Mouse (Mus musculus) embryo, embryonic 11.5 days (tissue): Measurements from ENCODE around the gene Pbp2.

Experiments
- DNase-seq: peaks from one replicate; pipeline ENCODE4 v3.0.0-alpha.2; 2012; ENCODE audit warnings: low read depth, low spot score

The Pbp2 gene

DNA sequence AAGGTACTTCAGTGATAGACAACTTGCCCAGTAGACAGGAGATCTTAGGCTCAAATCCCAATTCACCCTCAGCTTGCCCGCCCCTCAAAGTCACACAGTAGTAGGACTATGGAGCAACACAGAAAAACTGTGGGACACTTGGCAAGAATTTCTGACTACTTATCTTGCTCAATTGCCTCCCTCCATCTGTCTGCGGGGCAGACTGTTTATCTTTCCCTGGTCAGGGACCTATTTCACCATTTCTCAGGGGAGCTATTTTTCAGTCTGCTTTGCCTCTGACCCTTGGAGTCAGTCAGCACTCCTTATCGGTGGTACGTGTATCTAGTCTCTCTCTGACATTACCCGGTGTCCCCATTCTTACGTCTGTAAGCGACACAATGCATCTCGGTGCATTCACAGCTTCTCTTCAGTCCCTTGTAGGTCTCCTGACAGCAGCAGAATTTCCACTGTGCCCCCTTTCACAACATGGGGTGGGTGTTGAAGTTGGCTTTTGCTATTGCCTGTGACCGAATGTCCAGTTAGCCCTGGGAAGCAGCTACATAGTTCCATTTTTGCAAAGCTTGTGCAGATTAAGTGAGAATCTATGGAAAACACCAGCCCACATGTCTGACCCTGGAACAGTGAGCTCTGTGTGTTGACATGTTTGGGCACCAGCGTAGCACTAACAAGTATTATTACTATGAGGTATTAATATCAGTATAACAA lies 7.6 kb downstream of the Pbp2 start:
- DNase-seq, result no peak

DNA sequence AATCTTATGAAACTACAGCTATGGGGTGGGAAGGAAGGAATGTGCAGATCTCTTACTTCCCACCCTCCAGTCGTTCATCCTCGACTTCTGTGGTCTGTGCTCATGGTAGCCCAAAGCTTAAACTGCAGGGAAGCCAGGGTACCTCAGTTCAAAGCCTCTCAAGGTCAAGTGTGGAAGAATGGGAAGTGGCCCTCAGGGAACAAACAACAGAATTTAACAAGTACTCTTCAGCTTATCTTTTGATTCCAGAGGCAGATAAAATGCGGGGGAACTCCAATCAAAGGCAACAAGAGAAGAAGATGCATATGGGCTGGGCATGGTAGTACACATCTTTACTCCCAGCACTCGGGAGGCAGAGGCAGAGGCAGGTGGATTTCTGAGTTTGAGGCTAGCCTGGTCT lies 9.7 kb downstream of the Pbp2 start:
- no peak for DNase-seq

DNA sequence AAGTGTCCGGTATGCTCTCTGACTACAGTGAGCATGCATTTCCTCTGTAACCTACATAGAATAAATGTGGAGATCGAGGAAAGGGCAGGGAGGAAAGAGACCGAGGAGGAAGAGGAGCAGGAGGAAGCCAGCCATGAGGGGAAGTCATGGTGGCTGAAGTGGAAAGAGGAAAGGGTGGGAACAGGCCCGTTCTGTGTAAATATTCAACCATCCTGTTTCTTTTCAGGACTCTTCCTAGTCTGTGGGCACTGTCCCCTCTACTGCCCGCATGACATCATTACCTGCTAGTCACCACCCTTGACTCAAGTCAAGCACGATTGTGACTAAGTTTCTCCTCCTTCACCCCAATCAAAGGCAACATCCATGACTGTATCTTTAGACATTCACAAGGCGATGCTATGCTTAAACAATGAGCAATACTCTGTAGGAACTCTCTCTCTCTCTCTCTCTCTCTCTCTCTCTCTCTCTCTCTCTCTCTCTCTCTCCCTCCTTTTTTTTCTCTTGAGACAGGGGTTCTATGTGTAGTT lies 11.1 kb downstream of the Pbp2 start:
- no peak for DNase-seq

DNA sequence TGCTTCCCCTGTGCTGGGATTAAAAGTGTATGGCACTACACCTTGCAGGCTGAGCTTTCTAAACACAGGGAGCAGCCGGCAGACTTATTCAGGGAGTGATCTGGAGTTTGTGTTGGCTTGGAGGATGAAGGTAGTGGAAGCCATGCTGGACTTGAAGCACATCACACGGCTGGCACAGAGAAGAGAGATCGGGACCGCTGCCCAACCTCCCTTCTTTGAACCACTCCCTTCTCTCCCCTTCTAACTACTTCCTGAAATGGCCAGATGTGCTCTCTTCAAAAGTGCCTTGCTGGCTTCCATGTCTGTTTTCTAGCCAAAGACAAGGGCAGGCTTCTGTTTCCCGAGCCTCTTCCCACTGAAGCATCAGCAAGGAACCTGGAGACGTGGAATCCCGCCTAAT lies 12.6 kb downstream of the Pbp2 start:
- DNase-seq, result no peak

DNA sequence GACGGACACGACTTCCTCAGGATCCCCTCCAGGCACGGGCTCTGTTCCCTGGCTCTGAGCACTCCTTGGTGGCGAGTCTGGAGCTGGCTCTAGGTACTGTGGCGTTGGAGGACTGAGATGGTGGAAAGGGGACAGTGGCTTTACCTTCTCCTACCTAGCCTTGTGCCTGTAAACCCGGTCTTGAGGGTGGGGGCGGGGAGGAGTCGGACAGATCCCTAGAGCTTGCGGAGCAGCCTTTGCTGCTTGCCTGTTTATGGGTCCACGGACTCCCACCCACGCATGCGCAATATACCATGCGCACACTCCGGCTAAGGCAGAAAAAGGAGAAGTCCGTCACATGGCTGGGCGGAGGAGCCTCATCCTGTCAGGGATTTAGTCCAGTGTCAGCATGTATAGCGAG lies 13.9 kb downstream of the Pbp2 start:
- no peak for DNase-seq

DNA sequence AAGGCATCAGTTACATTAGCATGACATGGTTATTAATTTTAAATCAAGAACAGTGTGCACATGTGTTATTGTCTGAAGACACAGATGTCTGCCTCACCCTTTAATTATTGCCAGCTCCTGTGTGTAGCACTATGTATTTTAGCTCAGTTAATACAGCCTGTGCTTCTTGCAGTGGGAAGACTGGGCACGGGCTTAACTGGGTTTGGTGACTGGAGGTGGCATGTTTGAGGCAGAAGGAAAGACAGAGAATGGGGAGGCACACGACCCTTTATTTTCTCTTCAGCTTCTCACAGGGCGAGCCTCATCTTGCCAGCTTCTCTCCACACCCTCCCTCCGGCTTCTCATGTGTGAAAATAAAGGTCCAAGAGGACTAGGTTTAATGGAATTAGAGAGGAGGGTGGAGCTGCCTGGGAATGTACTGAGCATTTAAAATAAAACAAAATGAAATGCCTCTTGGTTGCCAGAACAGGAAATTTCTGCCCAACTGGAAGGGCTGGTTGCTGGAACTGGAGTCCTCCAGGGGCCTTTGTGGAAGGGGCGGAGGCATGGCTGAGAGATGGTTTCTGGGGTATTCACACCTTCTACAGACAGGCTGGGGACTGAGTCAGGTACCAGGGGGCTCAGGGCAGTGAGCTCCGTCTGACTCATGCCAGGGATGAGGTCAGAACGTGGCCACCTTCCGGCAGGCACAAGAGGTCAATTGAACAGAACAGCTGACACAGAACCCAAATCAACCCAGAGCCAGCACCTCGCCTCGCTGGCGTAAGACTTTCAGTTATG lies 14.9 kb downstream of the Pbp2 start:
- no peak for DNase-seq

DNA sequence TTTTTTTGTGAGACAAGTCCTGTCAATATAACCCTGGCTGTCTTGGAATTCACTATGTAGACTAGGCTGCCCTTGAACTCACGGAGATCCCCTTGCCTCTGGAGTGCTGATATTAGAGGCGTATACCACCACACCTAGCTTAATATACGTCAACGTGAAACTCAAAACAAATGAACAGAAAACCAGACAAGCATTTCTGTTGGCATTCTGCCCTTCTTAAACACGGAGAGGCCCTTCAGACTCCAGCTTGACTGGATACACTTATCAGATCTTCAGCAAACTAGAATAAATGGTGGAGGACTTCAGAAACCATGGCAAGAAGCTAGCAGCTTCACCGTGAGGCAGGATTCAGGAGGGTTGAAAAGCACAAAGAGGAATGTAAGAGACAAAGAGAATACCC lies 16.1 kb downstream of the Pbp2 start:
- no peak for DNase-seq

DNA sequence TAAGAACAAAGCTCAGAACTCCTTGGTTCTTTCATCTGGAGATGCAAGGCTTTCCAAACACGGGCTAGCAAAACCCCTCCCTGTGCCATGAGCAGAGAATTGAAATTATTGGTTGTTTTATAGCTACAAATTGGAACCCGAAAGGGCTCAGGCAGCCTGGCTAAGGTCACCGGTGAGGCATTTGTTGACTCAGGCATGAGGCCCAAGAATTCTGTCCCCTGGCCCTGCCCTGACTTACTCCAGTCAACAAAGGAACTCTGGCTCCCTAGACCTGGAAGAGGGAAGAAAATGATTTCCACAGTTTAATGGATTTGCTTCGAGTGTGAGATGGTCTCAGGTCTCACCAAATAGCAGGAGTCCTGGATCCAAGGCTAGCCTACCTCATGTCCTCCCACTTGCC lies 17.8 kb downstream of the Pbp2 start:
- DNase-seq, result no peak

DNA sequence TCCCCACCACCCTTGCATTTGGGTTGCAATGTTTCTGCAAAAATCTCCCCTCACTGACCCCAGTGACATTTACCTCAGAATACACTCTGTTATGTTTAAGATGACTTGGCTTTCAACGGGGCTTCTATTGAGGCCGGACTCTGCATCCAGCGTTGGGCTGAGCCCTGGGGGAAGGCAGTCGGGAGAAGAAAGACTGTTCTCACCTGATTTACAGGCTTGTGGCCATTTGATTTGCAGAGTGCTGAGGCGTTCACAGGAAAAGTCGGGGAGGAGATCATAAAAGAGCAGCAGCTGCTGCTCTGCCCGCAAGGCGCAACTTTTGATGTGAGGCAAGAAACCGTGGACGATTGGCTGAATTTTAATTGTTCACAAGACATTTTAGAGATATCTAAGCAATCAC lies 30.3 kb downstream of the Pbp2 start:
- no peak for DNase-seq

DNA sequence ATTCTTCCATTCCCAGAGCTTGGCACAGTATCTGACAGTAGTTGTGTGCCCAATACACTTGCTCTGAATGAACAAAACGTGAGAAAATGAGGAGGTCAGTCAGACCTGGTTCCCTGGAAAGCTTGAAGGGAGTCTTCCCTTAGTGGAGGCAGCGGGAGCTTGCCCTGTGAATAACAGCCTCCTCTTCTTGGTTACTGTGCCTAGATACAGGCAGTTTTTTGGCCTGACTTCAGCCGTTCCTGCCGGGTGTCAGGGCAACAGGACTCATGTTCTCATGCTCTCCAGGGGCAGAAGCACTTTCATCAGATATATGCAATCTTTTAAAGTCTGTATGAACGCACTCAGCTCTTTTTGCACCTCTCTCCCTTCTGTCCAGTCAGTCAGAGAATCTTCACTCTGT lies 30.9 kb downstream of the Pbp2 start:
- no peak for DNase-seq

DNA sequence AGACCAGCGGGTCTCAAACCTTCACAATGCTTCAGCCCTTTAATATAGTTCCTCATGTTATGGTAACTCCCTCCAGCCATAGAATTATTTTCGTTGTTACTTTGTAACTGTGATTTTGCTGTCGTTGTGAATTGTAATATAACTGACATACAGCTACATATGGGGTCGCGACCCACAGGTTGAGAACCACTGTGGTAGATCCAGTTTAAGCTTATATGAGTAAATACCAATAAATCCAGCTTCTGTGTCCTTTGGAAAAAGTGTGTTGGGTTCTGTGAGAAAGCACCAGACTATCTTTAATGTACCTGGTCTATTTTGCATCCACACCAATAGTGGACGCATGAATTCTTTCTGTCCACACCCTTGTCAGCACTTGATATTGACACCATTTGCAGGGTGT lies 31.9 kb downstream of the Pbp2 start:
- no peak for DNase-seq

DNA sequence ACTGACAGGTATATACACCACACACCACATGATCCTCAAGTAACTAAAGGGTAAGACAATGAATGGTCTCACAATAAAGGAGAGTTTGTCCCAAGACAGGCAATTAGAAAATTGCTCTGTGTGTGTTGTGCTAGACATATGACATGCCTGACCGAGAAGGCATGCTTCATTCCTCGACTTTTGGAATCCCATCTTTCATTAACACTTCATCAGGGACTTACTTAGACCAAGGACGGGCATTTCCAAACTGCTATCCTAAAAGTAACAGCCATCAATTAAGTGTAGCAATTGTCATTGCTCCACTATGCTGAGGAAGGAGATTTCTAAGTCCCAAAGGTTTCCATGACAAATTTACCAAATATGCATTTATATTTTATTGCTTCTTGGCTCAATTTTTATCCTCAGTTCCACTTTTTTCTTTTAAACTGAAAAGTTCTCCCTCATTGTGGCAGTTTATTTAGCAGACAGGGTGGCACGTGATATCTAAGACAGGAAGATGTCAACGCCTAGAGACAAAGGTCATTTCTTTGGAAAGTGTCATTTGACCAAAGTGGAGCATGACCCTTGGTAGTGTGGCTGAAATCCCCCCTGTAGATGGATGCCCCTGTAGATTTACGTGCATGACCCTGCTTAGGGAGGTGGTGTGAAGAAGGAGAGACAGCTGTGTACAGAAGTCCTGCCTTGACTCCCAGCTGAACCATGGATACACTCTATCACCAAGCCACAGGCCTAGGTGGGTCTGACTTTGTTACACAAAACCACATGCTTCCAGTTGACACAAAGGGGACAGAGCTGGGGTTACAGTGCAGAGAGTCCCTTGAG lies 33.5 kb downstream of the Pbp2 start:
- DNase-seq, result no peak

DNA sequence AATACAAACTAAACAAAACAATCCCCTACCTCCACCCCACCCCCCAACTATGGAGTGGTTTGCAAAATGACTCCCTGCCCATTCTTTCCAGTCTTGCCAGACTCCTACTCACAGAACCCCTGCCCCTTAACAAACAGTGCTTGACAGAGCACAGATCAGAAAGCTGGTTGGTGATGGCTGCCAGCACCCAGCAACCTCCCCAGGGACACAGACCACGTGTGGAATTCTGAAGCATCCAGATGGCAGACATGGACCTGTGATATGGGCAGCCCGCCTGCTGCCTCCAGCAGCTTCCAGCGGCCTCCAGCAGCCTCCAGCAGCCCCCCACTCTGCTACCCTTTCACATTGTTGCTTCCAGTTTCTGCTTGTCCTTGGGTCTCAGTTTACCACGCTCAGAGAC lies 35.0 kb downstream of the Pbp2 start:
- no peak for DNase-seq

DNA sequence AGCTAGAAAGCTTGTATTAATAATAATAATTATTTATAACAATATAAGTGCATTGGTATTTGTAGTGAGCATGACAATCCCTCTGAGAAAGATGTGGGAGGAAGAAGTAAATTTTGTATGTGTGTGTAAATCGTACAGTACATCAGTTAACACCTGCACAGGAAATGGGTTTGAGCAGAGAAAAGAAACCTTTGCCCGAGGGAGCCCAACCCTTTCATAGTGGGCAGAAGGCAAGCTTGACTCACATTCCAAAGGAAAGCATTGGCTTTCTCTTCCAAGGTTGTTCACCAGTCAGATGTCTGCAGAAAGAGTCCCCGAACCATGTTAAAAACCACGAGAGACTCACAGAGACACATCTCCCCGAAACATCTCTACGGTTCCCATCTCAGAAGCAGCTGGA lies 37.1 kb downstream of the Pbp2 start:
- DNase-seq, result no peak

DNA sequence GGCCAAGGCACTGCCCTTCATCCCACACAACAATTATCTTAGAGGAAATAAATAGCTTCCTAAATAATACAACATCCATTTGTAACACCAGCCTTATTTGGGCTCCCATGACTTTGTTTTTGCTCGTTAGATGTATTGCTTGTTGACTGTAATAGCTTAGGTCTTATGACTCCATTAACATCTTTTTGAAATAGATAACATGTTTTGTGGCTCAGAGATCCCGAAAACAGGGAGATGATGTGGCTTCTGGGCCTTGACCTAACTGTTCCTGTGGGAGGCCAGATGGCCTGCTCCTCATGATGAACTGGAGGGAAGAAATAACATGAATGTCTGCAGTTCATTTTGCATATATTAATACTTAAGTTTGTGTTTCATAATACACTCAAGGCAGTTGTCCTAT lies 38.4 kb downstream of the Pbp2 start:
- DNase-seq, result no peak

DNA sequence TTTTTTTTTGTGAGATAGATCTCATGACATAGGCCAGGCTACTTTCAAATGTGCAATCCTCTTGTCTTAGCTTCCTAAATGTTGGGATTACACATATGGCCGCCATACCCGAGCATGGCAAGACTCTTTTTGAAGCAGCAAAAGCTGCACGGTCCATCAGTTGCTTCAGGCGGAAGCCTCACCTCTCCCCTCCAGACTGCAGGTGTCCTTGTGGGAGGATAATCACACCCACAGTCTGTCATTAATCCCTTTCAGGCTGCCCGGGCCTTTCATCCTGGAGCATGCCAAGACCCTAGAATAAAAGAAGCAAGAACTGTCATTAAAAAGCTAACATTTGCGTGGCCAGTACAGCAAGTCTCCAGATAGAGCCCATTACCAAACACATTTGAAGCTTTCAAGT lies 40.6 kb downstream of the Pbp2 start:
- no peak for DNase-seq

DNA sequence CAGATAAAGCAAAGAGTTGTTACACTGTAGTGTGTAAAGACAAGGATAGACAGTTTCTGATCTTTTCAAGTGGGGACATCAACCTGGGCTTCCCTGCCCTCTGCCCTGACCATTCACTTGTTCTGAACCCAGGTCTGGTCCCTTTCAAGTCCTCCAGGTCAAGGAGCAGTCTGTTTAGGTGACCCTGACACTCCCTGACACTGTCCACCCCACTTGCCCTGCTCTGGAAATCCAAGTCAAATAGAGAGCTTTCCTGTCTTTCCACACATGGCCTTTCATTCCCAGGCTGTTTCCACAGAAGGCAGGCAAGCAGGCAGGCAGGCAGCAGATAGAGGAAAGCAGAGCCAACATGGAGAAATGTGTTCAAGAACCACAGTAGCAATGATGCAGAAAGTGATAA lies 41.8 kb downstream of the Pbp2 start:
- DNase-seq, result no peak

DNA sequence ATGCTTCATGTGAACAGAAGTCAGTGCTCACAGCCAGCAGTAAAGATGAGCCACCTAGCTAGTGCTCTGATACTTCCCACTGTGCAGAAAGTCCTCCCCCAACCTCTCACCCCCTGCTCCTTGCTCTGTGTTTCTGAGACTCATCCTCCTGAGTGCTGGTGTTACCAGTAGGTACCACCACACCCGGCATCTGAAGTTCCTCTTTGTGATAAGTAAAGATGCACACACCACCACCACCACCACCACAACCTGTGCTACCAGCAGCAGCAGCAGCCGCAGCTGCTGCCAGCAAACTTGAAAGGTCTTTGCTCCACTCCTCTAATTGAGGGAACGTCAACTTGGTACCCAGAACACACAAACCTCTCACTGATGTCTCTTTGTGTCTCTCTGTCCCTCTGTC lies 43.0 kb downstream of the Pbp2 start:
- no peak for DNase-seq

DNA sequence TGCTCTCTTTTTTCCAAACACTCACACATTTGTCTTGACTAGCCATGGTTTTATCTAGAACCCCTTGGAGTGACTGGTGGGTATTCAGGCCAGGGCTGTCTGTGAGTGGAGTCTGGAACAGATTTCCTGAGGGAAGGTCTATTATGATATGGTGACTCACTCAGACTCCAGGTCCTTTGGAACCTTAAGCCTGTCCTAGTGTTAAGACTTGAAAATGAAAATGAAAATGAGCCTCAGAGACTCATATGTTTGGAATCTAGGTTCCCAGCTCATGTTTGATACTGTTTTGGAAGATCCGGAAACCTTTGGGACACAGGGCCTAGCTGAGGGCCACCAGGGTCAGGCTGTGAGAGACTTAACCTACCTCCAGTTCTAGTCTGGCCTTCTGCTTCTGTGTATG lies 44.1 kb downstream of the Pbp2 start:
- DNase-seq, result no peak

DNA sequence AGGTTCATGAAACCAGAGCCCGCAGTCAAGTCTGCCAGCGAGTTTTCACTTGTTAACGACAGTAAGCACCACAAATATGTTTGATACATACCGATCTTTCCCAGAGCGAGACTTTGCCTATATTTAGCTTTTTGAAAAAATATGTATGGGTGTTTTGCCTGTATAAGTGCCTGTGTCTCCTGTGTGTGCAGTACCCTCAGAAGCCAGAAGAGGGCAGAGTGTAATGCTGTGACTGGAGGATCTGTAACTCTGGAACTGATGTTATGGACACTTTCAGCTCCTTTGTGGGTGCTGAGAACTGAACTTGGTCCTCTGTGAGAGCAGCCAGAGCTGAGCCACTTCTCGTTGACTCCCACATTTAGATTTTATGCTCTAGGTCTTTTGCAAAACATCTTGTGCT lies 46.1 kb downstream of the Pbp2 start:
- DNase-seq, result no peak

DNA sequence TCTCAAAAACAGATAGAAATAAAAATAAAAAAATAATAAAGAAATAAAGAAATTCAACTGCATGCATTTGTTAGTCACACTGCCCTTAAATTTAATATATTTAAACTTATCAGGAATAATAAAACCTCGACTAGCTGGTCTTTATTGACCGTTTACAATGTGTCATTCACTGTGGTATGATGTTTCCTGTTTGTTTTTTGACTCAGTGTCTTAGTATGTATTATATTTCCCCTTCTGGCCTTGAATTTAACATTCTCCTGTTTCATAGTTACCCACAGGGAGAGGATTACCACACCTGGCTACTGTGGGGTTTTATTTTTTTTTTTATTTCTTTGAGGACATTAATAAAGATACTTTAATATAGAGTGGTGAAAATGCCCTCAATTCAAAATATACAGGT lies 47.6 kb downstream of the Pbp2 start:
- no peak for DNase-seq

DNA sequence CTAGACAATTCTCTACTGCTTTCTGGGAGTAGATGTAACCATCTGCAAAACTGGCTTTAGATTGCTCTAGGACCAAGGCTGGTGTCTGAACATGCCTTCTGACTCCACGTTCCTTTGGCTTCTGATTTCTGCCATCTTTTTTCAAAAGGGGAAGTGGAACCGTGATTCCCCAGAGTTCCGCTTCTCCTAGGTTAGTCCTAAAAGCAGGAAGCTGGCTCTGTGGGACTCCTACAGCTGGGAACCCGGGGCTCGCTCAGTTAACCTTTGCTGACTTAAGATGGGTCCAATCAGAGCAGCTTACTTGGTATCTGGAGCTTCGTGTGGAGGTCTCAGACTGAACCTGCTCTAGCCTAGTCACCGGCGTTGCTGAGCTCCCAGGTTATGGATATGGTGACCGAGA lies 49.1 kb downstream of the Pbp2 start:
- DNase-seq, result no peak
